Mouse (Mus musculus) megakaryocyte-erythroid progenitor cell, adult 5-6 weeks (primary cell): ENCODE measurements at regions not wholly inside any gene's neighbourhood (a gene's known extent, or its start where the extent isn't known, plus 50 kb on each side); places are given as distances from the start of the nearest gene placed in this dataset.

Source experiments
- ATAC-seq: replicated peaks from 2 replicates; pipeline ENCODE4 v1.8.0; 2016; ENCODE audit warnings: mild to moderate bottlenecking, inconsistent platforms; ENCODE audit not compliant: severe bottlenecking, poor library complexity, low FRiP score, low TSS enrichment

- peak; percentile 57; the same call in 1 of the 2 replicates for ATAC-seq
These were observed 190.9 kb upstream of the Hmga2 start for GRCm38 (mm10) chr10:120666985-120667677.

DNA sequence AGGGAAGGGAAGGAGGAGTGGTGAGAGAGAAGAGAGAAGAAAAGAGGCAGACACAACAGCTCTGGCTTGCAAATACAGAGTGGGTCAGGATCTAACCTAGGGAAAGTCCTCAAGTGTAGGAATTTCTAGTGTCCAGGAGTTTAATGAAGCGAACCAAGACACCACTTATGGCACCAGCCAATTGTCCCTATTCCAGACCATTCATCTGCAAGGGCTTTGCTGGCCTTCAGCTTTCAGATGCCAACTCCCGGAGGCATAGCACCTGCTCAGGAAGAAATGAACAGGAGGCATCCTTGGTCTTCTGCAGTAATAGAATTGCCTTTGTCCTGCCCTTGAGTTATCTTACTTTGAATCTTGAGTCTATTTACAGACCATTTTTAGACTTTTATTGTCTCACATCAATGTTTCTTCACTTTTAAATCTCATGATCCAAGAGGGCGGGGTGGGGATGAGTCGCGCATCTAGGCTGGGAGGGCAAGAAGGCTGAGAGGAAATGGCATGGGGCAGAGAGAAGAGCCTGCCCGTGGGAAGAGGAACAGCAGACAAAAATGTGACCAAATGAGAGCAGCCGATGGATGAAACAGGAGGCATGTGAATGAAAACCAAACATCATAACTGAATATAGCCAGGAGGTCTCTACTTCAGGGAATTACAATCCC lies 190.1 kb upstream of the Hmga2 start:
- no peak for ATAC-seq

- peak; percentile 44; the same call in 1 of the 2 replicates for ATAC-seq
These were observed 189.4 kb upstream of the Hmga2 start for GRCm38 (mm10) chr10:120665670-120666069.

DNA sequence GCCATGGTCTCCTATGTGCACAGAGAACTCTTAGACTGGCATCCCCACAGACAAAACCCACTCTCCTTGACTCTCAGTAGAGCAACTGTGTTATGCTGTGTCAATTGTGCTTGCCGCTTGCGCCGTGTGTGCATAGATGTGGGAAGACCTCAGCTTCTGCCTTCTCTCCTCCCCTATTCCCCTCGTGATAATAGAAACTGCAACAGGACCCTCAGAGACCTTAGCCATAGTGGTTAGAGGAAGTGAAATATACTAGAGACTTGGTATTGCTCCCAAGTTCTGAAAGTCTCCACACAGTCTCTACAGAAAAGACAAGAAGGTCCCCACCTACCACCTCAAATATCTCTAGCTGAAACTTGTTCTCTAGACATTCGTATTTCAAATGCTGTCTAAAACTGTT lies 188.2 kb upstream of the Hmga2 start:
- no peak for ATAC-seq

DNA sequence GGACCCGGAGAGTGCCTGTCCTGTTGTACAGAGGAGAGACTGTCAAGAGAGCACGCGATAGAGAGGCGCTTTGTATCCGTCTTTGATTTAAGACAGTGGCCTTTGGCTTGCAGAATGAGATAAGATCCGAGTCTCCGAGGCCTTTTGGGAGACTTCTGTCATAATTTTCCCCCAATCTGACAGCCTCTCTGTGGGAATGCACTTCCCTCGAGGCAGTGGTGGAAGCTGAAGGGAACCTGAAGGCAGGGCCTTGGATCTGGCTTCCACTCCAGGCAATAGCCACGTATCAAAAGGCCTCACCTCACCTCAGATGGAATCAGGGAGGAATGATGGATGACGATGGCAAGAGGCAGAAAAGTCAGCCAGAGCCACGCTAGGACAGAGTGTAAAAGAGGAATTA lies 187.1 kb upstream of the Hmga2 start:
- no peak for ATAC-seq

- no peak for ATAC-seq
These were observed 184.2 kb upstream of the Hmga2 start for GRCm38 (mm10) chr10:120660503-120660902.

DNA sequence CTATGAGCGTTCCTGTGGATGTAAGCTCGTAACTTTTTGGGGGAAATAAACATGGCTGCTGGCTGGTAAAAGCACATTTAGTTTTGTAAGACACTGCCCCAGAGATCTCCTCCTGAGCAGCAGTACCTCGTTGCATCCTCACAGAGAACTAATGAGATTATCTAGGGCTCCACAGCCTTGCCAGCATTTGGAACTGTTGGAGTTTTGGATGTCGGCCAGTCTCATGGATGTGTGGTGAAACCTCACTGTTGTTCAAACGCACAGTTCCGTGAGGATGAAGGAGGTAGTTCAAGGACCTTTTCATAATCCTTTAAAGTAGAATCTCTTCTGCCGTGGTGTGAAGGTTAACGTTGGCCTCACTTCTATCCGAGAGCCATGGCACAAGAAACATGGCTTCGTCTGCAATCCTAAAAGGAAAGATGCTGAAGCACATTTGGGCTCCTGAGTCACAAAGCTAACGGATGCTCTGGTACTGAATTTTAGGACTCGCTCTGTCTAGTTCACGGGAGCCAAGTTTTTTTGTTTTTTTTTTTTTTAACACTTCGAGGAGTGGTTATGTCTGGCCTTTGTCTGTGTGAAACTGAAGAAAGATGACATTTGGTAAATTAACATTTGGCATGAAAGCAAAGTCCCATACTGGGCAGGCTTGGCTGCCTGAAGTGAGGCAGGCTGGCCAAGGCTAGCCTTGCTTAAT lies 179.1 kb upstream of the Hmga2 start:
- ATAC-seq, result no peak

GRCm38 (mm10) chr10:120652525-120653215 lies 176.4 kb upstream of the Hmga2 start:
- ATAC-seq, result no peak

DNA sequence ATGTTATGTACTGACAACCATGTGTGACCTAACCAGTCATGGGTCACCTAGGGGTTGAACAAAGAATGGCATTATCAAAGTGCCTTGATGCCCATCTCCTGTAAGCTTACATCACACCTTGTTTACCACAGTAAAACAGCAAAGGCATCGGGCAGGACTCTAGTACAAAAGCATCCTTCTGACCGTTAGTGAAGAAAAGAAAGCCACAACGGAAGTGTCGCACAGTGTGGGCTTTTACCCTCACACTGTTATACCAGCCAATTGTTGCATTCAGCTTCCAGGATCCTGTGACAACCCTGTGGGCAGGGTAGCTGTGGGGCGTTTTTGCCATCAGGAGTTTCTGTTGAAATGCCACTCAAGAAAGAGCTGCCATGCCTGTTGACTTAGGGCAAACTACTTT lies 175.6 kb upstream of the Hmga2 start:
- no peak for ATAC-seq

DNA sequence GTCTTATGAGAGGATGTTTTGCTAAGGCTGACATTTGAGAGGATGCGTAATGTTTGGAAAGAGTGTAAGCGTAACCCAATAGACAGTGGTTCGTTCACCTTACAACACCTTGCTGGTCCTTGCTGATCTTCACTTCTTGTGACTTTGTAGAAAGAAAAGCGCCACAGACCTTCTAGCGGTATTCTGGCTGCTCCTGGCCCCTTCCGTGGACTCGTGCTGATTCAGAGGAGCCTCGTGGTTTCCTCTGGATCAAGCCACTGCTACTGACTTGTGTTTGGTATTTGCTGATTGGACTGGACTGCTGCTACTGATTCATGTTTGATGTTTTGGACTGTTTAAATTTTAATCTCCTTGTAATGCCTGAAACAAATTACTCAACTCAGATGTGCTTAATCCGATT lies 174.1 kb upstream of the Hmga2 start:
- ATAC-seq, result no peak

- ATAC-seq, result no peak
These were observed 172.5 kb upstream of the Hmga2 start for GRCm38 (mm10) chr10:120648741-120649140.

DNA sequence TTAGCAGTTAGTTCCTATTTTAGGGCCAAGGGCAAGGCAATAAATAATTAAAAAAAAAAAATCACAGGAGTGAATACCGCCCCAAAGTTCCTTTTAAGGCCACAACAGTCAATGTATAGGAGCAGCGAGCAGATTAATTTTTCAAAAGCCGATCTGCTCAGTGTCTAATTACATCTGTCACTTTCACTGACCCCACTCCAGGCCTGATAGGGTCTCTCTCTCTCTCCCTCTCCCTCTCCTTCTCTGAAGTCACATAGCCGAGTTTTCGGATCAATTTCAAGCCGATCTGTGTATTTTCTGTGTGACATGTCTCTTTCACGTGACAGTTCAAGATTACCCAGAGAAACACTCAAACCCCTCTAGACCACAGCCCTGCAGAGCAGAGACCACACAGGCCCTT lies 171.8 kb upstream of the Hmga2 start:
- ATAC-seq, result no peak

GRCm38 (mm10) chr10:120647323-120647722 lies 171.1 kb upstream of the Hmga2 start:
- no peak for ATAC-seq

- no peak for ATAC-seq
These were observed 170.6 kb upstream of the Hmga2 start for GRCm38 (mm10) chr10:120646862-120647311.

DNA sequence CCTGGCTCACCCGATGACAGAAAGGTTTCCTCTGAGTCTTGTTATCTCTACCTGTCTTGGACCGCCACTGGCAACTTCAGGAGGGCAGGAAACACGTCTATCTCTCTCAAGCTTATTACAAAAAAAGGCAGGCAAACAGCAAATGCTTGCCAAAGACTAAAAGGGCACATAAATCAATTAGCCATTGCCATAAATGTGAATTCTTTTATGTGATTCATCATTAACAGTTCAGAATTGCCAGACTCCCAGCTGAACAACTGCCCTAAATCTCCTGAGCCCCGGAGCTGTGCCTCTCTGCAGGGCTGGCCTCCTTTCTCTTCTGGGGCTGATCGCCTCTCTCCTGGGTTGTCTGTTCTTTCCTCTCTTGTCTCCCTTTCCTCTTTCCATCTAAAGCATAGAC lies 164.6 kb upstream of the Hmga2 start:
- ATAC-seq, result peak; percentile 43; the same call in 1 of the 2 replicates

GRCm38 (mm10) chr10:120638316-120638715 lies 162.0 kb upstream of the Hmga2 start:
- ATAC-seq, result no peak

- ATAC-seq, result peak; percentile 72
These were observed 159.7 kb upstream of the Hmga2 start for GRCm38 (mm10) chr10:120635818-120636543.

GRCm38 (mm10) chr10:120635194-120635593 lies 158.9 kb upstream of the Hmga2 start:
- no peak; the same call in 1 of the 2 replicates for ATAC-seq

DNA sequence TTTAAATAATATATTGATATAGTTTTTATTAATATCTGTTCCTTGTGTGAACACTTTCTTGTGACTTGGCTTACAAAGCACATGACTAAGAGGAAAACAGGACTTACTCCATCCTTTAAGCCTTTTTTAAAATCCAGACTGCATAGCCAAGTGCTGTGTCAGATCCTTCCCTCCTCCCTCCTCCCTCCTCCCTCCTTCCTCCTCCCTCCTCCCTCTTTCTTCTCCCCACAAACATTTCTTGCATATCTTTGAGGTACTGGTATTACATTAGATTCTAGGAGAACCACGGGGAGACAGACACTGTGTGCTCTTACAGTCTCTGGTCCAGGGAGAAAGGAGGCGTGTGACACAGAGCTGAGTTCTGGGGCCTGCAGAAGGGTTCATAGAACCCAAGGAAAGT lies 155.8 kb upstream of the Hmga2 start:
- no peak for ATAC-seq
